Mouse (Mus musculus) ZHBTc4 (cell line): ENCODE measurements around the gene Fbxo2.
A peak's percentile ranks its signal among the peaks of the same experiment; 100 is the strongest.
"Not testable (repeated sequence)": the region's sequence is repeated elsewhere in the genome, so short reads cannot be mapped to it uniquely, and the experiment has no call there.

Experiments used
- DNase-seq: peaks from one replicate; pipeline ENCODE4 v3.0.0-alpha.2; 2011; ENCODE audit warnings: low read depth, low spot score

The Fbxo2 gene

DNA sequence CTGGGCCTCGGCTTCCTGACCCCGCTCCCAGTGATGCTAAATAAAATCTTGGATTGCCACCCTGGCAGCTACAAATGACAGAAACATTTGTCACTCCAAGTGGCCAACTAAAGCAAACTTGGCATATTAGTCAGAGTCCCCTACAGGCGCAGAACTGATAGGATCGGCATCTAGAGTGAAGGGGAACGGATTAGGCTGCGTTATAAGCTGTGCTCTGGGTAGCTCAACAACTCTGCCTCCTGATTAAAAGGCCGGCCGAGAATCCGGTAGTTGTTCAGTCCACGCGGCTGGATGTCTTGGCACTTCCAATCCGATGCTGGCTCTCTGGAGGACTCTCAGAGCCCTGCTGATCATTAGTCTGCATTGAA is 14.1 kb downstream of the Fbxo2 start:
- DNase-seq: no peak

DNA sequence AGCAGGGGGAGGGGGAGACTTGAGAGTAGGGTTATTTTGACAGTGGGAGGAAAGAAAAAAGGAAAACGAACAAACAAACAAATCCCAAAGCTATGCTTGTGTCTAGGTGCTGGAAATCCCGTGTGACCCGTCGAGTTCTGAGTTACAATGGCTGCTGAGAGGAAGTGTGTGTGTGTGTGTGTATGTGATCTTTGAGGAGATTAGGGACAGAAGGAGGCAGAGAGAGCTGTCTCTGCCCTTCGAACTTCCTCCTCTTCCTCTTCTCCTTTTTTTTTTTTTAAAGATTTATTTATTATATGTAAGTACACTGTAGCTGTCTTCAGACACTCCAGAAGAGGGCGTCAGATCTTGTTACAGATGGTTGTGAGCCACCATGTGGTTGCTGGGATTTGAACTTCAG is 16.2 kb downstream of the Fbxo2 start:
- not testable (repeated sequence) for DNase-seq

DNA sequence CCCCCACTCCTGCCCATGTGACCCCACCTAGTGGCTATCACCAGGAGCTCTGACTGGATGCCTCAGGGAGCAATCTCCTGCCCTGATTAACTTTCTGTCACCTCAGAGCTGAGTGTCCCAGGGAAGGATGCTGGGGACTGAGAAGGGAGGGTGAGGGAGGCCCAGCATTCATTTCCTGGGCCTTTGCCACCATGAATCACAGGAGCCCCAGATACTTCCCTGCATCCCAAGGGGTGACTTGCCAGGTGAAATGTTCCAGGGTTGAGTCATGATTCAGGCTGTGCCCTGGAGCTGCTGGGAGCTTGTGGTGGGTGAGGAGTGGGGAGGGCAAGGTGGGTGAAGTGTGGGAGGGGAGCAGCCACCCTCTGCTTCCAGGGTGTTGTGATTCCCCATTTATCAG is 17.3 kb downstream of the Fbxo2 start:
- DNase-seq: no peak

- DNase-seq: no peak
Observed at GRCm38 (mm10) chr4:148181483-148181882, 21.1 kb downstream of the Fbxo2 start.

- DNase-seq: peak; percentile 38
Observed at GRCm38 (mm10) chr4:148182363-148182762, 21.9 kb downstream of the Fbxo2 start.

DNA sequence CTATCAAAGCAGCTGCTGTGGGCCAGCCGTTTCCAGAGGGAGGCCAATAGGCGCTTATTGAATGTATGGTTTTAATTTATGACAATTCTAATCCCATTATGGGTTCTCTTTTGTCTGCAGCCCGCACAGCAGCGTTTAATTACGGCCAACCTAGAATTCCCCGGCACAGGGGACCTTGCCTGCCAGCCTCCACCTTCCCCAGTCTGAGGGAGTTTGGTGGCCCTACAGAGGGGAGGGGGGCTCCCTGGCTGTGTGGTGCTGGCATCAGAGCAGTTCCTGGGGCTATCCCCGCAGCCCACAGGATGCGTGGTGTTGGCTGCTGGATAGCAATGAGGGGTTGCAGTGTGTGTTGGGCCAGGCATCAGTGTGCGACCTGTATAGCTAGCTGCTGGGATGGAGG is 24.1 kb downstream of the Fbxo2 start:
- no peak for DNase-seq

- peak; percentile 91 for DNase-seq
Observed at GRCm38 (mm10) chr4:148185819-148186218, 25.4 kb downstream of the Fbxo2 start.

DNA sequence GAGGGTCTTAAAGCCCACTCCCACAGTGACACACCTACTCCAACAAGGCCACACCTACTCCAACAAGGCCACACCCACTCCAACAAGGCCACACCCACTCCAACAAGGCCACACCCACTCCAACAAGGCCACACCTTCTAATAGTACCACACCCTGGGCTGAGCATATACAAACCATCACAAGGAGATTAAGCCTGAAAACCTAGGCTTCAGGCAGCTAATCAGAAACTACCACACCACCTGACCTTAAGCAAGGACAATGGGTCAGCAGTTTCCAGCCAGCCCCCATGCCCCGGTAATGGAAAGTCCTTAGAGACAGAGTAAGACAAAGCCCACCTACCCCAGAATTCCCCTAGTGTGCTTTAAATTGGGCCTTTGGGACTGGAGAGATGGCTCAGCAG is 28.3 kb downstream of the Fbxo2 start:
- not testable (repeated sequence) for DNase-seq

GRCm38 (mm10) chr4:148192707-148193245 is 32.4 kb downstream of the Fbxo2 start:
- DNase-seq: peak; percentile 91

DNA sequence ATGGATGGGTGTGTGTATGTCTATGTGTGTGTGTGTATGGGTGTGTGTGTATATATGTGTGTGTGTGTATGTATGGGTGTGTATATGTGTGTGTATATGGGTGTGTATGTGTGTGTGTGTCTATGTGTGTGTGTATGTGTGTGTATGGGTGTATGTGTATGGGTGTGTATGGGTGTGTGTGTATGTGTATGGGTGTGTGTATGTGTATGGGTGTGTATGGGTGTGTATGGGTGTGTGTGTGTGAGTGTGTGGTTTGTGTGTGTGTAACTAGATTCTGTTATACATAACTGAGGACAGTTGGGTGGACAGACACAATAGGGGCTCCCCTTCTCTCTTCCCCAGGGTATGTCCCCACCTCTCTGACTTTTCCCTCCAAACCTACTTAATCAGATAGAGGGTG is 34.0 kb downstream of the Fbxo2 start:
- no peak for DNase-seq

GRCm38 (mm10) chr4:148198721-148199120 is 38.3 kb downstream of the Fbxo2 start:
- no peak for DNase-seq

- no peak for DNase-seq
Observed at GRCm38 (mm10) chr4:148203557-148203956, 43.1 kb downstream of the Fbxo2 start.

DNA sequence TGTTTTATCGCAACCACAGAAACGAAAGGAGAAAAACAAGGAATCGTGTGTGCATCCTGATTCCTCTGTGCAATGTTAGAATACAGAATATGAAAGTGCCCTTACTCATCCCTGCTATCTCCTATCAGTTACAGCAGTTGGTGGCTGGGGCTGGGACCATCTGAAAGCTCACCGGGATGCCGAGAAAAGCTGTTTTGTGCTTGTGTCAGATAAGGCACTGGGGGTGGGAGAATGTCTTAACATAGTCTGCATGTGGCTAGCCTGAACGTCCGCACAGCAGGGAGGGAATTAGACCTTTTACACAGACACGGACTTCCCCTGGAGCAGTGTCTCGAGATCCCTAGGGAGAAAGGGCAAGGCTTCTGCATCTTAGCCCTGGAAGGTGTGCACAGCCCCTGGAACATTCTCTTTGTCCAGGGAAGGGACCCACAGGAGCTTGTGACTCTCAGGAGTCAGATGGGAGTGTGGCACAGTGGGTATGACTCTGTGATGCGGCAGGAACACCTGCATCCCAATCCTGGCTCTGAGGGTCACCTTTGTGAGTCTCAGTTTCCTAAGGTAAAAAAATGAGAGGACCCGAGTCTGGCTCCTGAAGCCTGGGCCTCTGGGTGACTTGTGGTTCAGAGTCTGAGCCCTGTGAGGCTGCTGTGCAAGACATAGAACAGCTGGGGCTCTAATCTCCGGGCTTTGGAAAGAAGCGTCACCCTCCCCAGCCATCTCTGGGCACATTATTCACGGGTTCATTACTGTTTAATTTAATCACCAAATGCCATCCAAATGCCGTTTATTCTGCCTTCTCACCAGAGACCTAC is 43.8 kb downstream of the Fbxo2 start:
- no peak for DNase-seq

GRCm38 (mm10) chr4:148204873-148205232 is 44.4 kb downstream of the Fbxo2 start:
- no peak for DNase-seq

DNA sequence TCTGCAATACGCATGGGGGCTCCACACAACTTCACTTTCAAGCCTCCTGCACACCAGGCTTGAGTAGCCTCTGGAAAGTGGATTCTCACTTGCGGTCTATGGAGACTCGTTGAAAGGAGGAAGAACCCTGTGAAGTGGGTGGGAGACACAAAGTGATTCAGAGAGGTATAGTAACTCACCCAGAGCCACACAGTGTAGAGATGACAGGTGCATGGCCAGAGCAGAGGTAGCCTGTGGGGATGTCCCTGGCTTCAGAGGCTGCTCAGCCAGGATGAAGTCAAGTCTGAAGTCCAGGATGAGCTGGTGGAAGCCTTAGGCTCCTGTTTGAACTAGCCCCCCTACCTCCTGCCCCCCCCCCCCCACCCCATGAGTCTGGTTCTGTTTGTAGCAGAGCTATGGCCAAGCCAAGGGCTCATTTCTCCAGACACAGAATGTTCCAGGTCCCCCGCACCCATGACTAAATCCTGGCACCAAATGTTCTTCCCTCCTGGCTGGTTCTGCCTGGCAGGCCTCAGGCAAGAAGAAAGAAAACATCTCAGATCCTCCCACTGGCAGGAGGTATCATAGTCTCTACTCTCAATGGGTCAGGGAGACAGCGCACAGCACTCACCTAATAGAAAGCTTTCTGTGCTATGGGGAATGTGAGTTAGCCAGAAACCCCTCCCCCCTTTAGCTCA is 54.2 kb downstream of the Fbxo2 start:
- DNase-seq: no peak

- DNase-seq: no peak
Observed at GRCm38 (mm10) chr4:148215264-148215900, 55.0 kb downstream of the Fbxo2 start.
